Mouse (Mus musculus) stomach, postnatal 0 days (tissue): Measurements from ENCODE around the gene Kitl.

Experiments
- CTCF ChIP-seq: IDR thresholded peaks from 2 replicates; pipeline ENCODE4 v1.5.1; 2016; ENCODE audit warnings: antibody characterized with exemption, low read depth, mild to moderate bottlenecking, moderate library complexity
- EP300 ChIP-seq: optimal IDR thresholded peaks from 2 replicates; pipeline ENCODE3; 2016; ENCODE audit warnings: antibody characterized with exemption

- TF ChIP-seq CTCF (no peak), EP300 (no peak)
These were observed 37.0 kb downstream of the Kitl start for GRCm38 (mm10) chr10:100052404-100052803.
